Mouse (Mus musculus) liver, adult 2 months (tissue): Measurements from ENCODE around the gene Defa33. TPM values are rescaled to one million over a fixed set of nuclear protein-coding genes. Genes with fewer than 3 reads are reported as not detected.
"Not testable (repeated sequence)": the region's sequence is repeated elsewhere in the genome, so short reads cannot be mapped to it uniquely, and the experiment has no call there.

Source experiments
- DNase-seq: peaks from one replicate; pipeline ENCODE4 v3.0.0-alpha.2; 2011; ENCODE audit warnings: low read depth, low spot score; ENCODE audit errors: extremely low read depth
- H3K27ac ChIP-seq: fragments of 200-500 bp; replicated peaks from 2 replicates; pipeline ENCODE4 v1.5.1; 2012; ENCODE audit warnings: low read depth, mild to moderate bottlenecking, control low read depth, inconsistent platforms, low read length; ENCODE audit not compliant: insufficient read depth
- H3K27me3 ChIP-seq: fragments of 200-500 bp; 2 replicates; pipeline ENCODE4 v1.6.1; 2012; ENCODE audit warnings: mild to moderate bottlenecking, moderate library complexity, low read length, inconsistent platforms; ENCODE audit not compliant: control insufficient read depth, insufficient read depth
- H3K36me3 ChIP-seq: fragments of 200-500 bp; 2 replicates; pipeline ENCODE4 v1.6.1; 2012; ENCODE audit warnings: low read length, inconsistent platforms; ENCODE audit not compliant: control insufficient read depth, insufficient read depth
- H3K4me1 ChIP-seq: fragments of 200-500 bp; 2 replicates; pipeline ENCODE4 v1.6.1; 2011; ENCODE audit warnings: low read length; ENCODE audit not compliant: control insufficient read depth, insufficient read depth
- H3K4me3 ChIP-seq: fragments of 200-500 bp; 2 replicates; pipeline ENCODE4 v1.5.1; 2011; ENCODE audit warnings: low read depth, mild to moderate bottlenecking, control low read depth, low read length, moderate library complexity; ENCODE audit not compliant: insufficient read depth
- H3K79me2 ChIP-seq: fragments of 200-500 bp; 2 replicates; pipeline ENCODE4 v1.6.1; 2012; ENCODE audit warnings: inconsistent platforms, mild to moderate bottlenecking, low read length, moderate library complexity; ENCODE audit not compliant: control insufficient read depth, insufficient read depth
- H3K9ac ChIP-seq: fragments of 200-500 bp; 2 replicates; pipeline ENCODE4 v1.6.1; 2012; ENCODE audit warnings: low read depth, mild to moderate bottlenecking, control low read depth, inconsistent platforms, low read length
- WGBS: fragments of 180-500 bp; shearing (Covaris S2); methylation state at CpG from one replicate; pipeline ENCODE4 v1.1.7; 2018; 5-methylcytosine and 5-hydroxymethylcytosine counted together
- polyA plus RNA-seq: library from polyadenylated mRNA; depleted of rRNA; stranded (reverse); fragments of >200 nt; gene quantifications from 2 replicates; pipeline ENCODE4 v1.2.3, GENCODE M21; 2012; rRNA removed
- total RNA-seq: library from RNA; depleted of rRNA; stranded (reverse); fragments of >200 nt; gene quantifications from 2 replicates; pipeline ENCODE4 v1.2.3, GENCODE M21; 2014; rRNA removed

Gene Defa33
- total RNA-seq (not detected in 2 replicates), polyA plus RNA-seq (not detected in 2 replicates)

DNA sequence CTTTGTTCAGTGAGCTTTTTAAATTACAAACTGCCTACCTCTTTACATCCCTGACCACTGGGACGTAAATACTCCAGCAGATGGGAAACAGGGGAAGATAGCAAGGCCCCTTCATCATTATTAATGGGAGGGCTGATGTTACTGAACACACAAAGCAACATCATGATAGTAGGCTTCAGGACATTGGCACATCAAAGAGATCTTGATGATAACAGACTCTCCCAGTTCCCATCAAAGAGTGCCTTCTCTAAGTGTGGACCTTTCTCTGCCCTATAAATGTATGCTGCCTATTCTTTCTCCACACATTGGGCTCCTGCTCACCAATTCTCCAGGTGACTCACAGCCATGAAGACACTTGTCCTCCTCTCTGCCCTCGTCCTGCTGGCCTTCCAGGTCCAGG is at the start of gene Defa33:
Gene Defa33, plus strand, starts transcription at position 301 of the 400 bp plus-strand sequence.
- WGBS = no CpG with 5 or more reads among the region's 2 CpGs
- H3K36me3 ChIP-seq, H3K27me3 ChIP-seq, H3K9ac ChIP-seq, H3K4me3 ChIP-seq, DNase-seq, H3K27ac ChIP-seq, H3K4me1 ChIP-seq, H3K79me2 ChIP-seq: not testable (repeated sequence)

- H3K79me2 ChIP-seq, H3K36me3 ChIP-seq, H3K4me1 ChIP-seq, H3K27ac ChIP-seq, H3K27me3 ChIP-seq, H3K4me3 ChIP-seq, H3K9ac ChIP-seq, DNase-seq: not testable (repeated sequence)
- WGBS = 40% methylated on average over 1 of the region's 2 CpGs
Measured at GRCm38 (mm10) chr8:21378215-21378614, 13.4 kb upstream of the Defa33 start, which contains the start of gene Defa2. TSS of gene Defa2 (plus strand) at chr8:21378515.

DNA sequence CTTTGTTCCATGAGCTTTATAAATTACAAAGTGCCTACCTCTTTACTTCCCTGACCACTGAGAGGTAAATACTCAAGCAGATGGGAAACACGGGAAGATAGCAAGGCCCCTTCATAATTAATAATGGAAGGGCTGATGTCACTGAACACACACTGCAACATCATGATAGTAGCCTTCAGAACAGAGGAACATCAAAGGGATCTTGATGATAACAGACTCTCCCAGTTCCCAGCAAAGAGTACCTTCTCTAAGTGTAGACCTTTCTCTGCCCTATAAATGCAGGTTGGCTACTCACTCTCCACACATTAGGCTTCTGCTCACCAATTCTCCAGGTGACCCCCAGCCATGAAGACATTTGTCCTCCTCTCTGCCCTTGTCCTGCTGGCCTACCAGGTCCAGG is 35.5 kb downstream of the Defa33 start, which contains the start of gene Defa36:
Gene Defa36, plus strand, starts transcription at position 301 of the 400 bp plus-strand sequence.
- DNase-seq, H3K4me3 ChIP-seq, H3K9ac ChIP-seq, H3K79me2 ChIP-seq, H3K36me3 ChIP-seq, H3K27ac ChIP-seq, H3K27me3 ChIP-seq, H3K4me1 ChIP-seq: not testable (repeated sequence)
- WGBS = no CpG with 5 or more reads among the region's 1 CpGs

Other genes starting within 250 kb of the Defa33 start
- not detected in 2 replicates for gene Defa22, start 229.5 kb upstream of the Defa33 start, total RNA-seq
- not detected in 2 replicates for gene Defa22, start 229.5 kb upstream of the Defa33 start, polyA plus RNA-seq
- gene Defa31, start 200.2 kb upstream of the Defa33 start, total RNA-seq = not detected in 2 replicates
- gene Defa31, start 200.2 kb upstream of the Defa33 start, polyA plus RNA-seq = not detected in 2 replicates
- not detected in 2 replicates for gene Gm15293, start 190.2 kb upstream of the Defa33 start, total RNA-seq
- not detected in 2 replicates for gene Gm15293, start 190.2 kb upstream of the Defa33 start, polyA plus RNA-seq
- not detected in 2 replicates for gene Gm15292, start 142.1 kb upstream of the Defa33 start, total RNA-seq
- gene Gm15292, start 142.1 kb upstream of the Defa33 start, polyA plus RNA-seq = not detected in 2 replicates
- gene Defa27, start 76.3 kb upstream of the Defa33 start, total RNA-seq = not detected in 2 replicates
- not detected in 2 replicates for gene Defa27, start 76.3 kb upstream of the Defa33 start, polyA plus RNA-seq
- not detected in 2 replicates for gene Defa29, start 64.8 kb upstream of the Defa33 start, total RNA-seq
- gene Defa29, start 64.8 kb upstream of the Defa33 start, polyA plus RNA-seq = not detected in 2 replicates
- not detected in 2 replicates for gene Defa2, start 13.3 kb upstream of the Defa33 start, total RNA-seq
- not detected in 2 replicates for gene Defa2, start 13.3 kb upstream of the Defa33 start, polyA plus RNA-seq
- gene Defa36, start 35.6 kb downstream of the Defa33 start, total RNA-seq = not detected in 2 replicates
- not detected in 2 replicates for gene Defa36, start 35.6 kb downstream of the Defa33 start, polyA plus RNA-seq
- gene Gm7849, start 64.7 kb downstream of the Defa33 start, total RNA-seq = not detected in 2 replicates
- not detected in 2 replicates for gene Gm7849, start 64.7 kb downstream of the Defa33 start, polyA plus RNA-seq
- gene Defa20, start 117.4 kb downstream of the Defa33 start, total RNA-seq = not detected in 2 replicates
- not detected in 2 replicates for gene Defa20, start 117.4 kb downstream of the Defa33 start, polyA plus RNA-seq
- not detected in 2 replicates for gene Defa32, start 137.2 kb downstream of the Defa33 start, total RNA-seq
- gene Defa32, start 137.2 kb downstream of the Defa33 start, polyA plus RNA-seq = not detected in 2 replicates
- gene Defa37, start 173.6 kb downstream of the Defa33 start, total RNA-seq = not detected in 2 replicates
- gene Defa37, start 173.6 kb downstream of the Defa33 start, polyA plus RNA-seq = not detected in 2 replicates
- not detected in 2 replicates for gene Defa28, start 191.2 kb downstream of the Defa33 start, total RNA-seq
- not detected in 2 replicates for gene Defa28, start 191.2 kb downstream of the Defa33 start, polyA plus RNA-seq
- not detected in 2 replicates for gene Gm7861, start 202.7 kb downstream of the Defa33 start, total RNA-seq
- gene Gm7861, start 202.7 kb downstream of the Defa33 start, polyA plus RNA-seq = not detected in 2 replicates
- not detected in 2 replicates for gene Defa26, start 226.4 kb downstream of the Defa33 start, total RNA-seq
- not detected in 2 replicates for gene Defa26, start 226.4 kb downstream of the Defa33 start, polyA plus RNA-seq